Mouse (Mus musculus): ENCODE results near the gene Nek8. TPM values are rescaled to one million over a fixed set of nuclear protein-coding genes. Genes with fewer than 3 reads are reported as not detected.

Nek8 gene
- total RNA-seq, 2 experiments from 2014 or later: 2.1 to 2.4 TPM

Other genes starting within 250 kb of the Nek8 start
- not detected in 2 replicates for gene Sez6, start 245.9 kb downstream of the Nek8 start, total RNA-seq (2015)
- gene Sez6, start 245.9 kb downstream of the Nek8 start, total RNA-seq (2017): not detected in 2 replicates
- gene Phf12, start 193.9 kb downstream of the Nek8 start, total RNA-seq (2015): 51.2 and 64.5 TPM in 2 replicates
- gene Phf12, start 193.9 kb downstream of the Nek8 start, total RNA-seq (2017): 21.0 and 26.3 TPM in 2 replicates
- gene Dhrs13, start 144.4 kb downstream of the Nek8 start, total RNA-seq (2015): 4.8 and 5.6 TPM in 2 replicates
- 3.5 and 5.3 TPM in 2 replicates for gene Dhrs13, start 144.4 kb downstream of the Nek8 start, total RNA-seq (2017)
- 82.9 and 91.4 TPM in 2 replicates for gene Flot2, start 138.7 kb downstream of the Nek8 start, total RNA-seq (2015)
- 140 and 141 TPM in 2 replicates for gene Flot2, start 138.7 kb downstream of the Nek8 start, total RNA-seq (2017)
- gene Eral1, start 96.3 kb downstream of the Nek8 start, total RNA-seq (2015): 14.1 and 19.2 TPM in 2 replicates
- 20.9 and 22.1 TPM in 2 replicates for gene Eral1, start 96.3 kb downstream of the Nek8 start, total RNA-seq (2017)
- gene Fam222b, start 82.0 kb downstream of the Nek8 start, total RNA-seq (2015): 24.0 and 28.2 TPM in 2 replicates
- 8.5 and 9.1 TPM in 2 replicates for gene Fam222b, start 82.0 kb downstream of the Nek8 start, total RNA-seq (2017)
- gene Traf4, start 11.1 kb downstream of the Nek8 start, total RNA-seq (2015): 1.3 TPM in 2 replicates
- gene Traf4, start 11.1 kb downstream of the Nek8 start, total RNA-seq (2017): 0.51 and 2.2 TPM in 2 replicates
- 0.76 and 2.8 TPM in 2 replicates for gene Tlcd1, start within 50 bp of the Nek8 start, total RNA-seq (2015)
- 1.0 and 1.3 TPM in 2 replicates for gene Tlcd1, start within 50 bp of the Nek8 start, total RNA-seq (2017)
- gene Rpl23a, start 6.9 kb upstream of the Nek8 start, total RNA-seq (2015): 2,467 and 2,664 TPM in 2 replicates
- 2,641 and 2,675 TPM in 2 replicates for gene Rpl23a, start 6.9 kb upstream of the Nek8 start, total RNA-seq (2017)
- not detected in 2 replicates for gene Rab34, start 11.8 kb upstream of the Nek8 start, total RNA-seq (2015)
- 1.3 TPM in 1 of 2 replicates, not detected in the other for gene Rab34, start 11.8 kb upstream of the Nek8 start, total RNA-seq (2017)
- gene Proca1, start 16.7 kb upstream of the Nek8 start, total RNA-seq (2015): 0.62 and 1.6 TPM in 2 replicates
- 1.1 and 1.3 TPM in 2 replicates for gene Proca1, start 16.7 kb upstream of the Nek8 start, total RNA-seq (2017)
- gene Sdf2, start 69.1 kb upstream of the Nek8 start, total RNA-seq (2015): 64.3 and 75.1 TPM in 2 replicates
- gene Sdf2, start 69.1 kb upstream of the Nek8 start, total RNA-seq (2017): 44.1 and 50.1 TPM in 2 replicates
- gene Supt6, start 69.3 kb upstream of the Nek8 start, total RNA-seq (2015): 28.3 and 28.7 TPM in 2 replicates
- gene Supt6, start 69.3 kb upstream of the Nek8 start, total RNA-seq (2017): 27.2 and 36.4 TPM in 2 replicates
- gene 2610507B11Rik, start 85.1 kb upstream of the Nek8 start, total RNA-seq (2015): 33.7 and 43.5 TPM in 2 replicates
- gene 2610507B11Rik, start 85.1 kb upstream of the Nek8 start, total RNA-seq (2017): 54.6 and 57.2 TPM in 2 replicates
- 0.56 TPM in 1 of 2 replicates, not detected in the other for gene BC030499, start 114.2 kb upstream of the Nek8 start, total RNA-seq (2015)
- gene BC030499, start 114.2 kb upstream of the Nek8 start, total RNA-seq (2017): 0.18 and 0.77 TPM in 2 replicates
- 23.6 and 31.6 TPM in 2 replicates for gene Spag5, start 124.9 kb upstream of the Nek8 start, total RNA-seq (2015)
- gene Spag5, start 124.9 kb upstream of the Nek8 start, total RNA-seq (2017): 60.7 and 63.2 TPM in 2 replicates
- 0.62 and 1.7 TPM in 2 replicates for gene Aldoc, start 146.3 kb upstream of the Nek8 start, total RNA-seq (2015)
- 1.0 and 1.6 TPM in 2 replicates for gene Aldoc, start 146.3 kb upstream of the Nek8 start, total RNA-seq (2017)
- gene Pigs, start 151.7 kb upstream of the Nek8 start, total RNA-seq (2015): 31.8 and 33.5 TPM in 2 replicates
- gene Pigs, start 151.7 kb upstream of the Nek8 start, total RNA-seq (2017): 21.5 and 22.4 TPM in 2 replicates
- 94.0 and 96.6 TPM in 2 replicates for gene Unc119, start 166.8 kb upstream of the Nek8 start, total RNA-seq (2015)
- gene Unc119, start 166.8 kb upstream of the Nek8 start, total RNA-seq (2017): 54.2 and 56.7 TPM in 2 replicates
- not detected in 2 replicates for gene Foxn1, start 209.9 kb upstream of the Nek8 start, total RNA-seq (2015)
- gene Foxn1, start 209.9 kb upstream of the Nek8 start, total RNA-seq (2017): not detected in 2 replicates
- gene Slc13a2, start 245.5 kb upstream of the Nek8 start, total RNA-seq (2015): 0.51 TPM in 1 of 2 replicates, not detected in the other
- gene Slc13a2, start 245.5 kb upstream of the Nek8 start, total RNA-seq (2017): not detected in 2 replicates